Mouse (Mus musculus) gastrocnemius, adult 2 months (tissue): ENCODE data around the gene Hic2. TPM values are rescaled to one million over a fixed set of nuclear protein-coding genes. Genes with fewer than 3 reads are reported as not detected.

Experiments
- DNase-seq: peaks from one replicate; pipeline ENCODE4 v3.0.0; 2022
- H3K27ac ChIP-seq: fragments of 200-600 bp; 2 replicates; pipeline ENCODE4 v1.8.1; 2022; ENCODE audit warnings: mild to moderate bottlenecking
- H3K4me3 ChIP-seq: fragments of 200-600 bp; 2 replicates; pipeline ENCODE4 v1.8.1; 2022; ENCODE audit warnings: mild to moderate bottlenecking, moderate library complexity
- CTCF ChIP-seq: fragments of 200-600 bp; IDR thresholded peaks from 2 replicates; pipeline ENCODE4 v1.8.1; 2022; ENCODE audit warnings: antibody characterized with exemption, mild to moderate bottlenecking, moderate library complexity
- intact Hi-C: fragments of 180-260 bp; cut with DNase I; formaldehyde crosslinking; loops from one replicate; pipeline ENCODE4 v1.15.1; 2025
- total RNA-seq, 2 experiments: library from RNA; stranded (reverse); gene quantifications; 2 replicates each; pipeline ENCODE4 v1.2.3; 2021

The Hic2 gene
- total RNA-seq, 2 experiments from 2014 or later, result 1.1 to 1.8 TPM

GRCm38 (mm10) chr16:17300818-17301217 is 67.4 kb downstream of the Hic2 start:
- intact Hi-C loops, result no loop called here
- DNase-seq, result no peak
- TF ChIP-seq CTCF, result no peak
- Histone ChIP-seq H3K27ac (no peak overlapping the region), H3K4me3 (no peak overlapping the region)

- no peak overlapping the region for H3K4me3 ChIP-seq
- no peak for DNase-seq
- TF ChIP-seq CTCF, result no peak
- intact Hi-C loops, result no loop called here
- no peak overlapping the region for H3K27ac ChIP-seq
These were observed 70.3 kb downstream of the Hic2 start for GRCm38 (mm10) chr16:17303521-17304245.

GRCm38 (mm10) chr16:17307461-17307860 is 74.1 kb downstream of the Hic2 start:
- DNase-seq, result no peak
- no peak overlapping the region for H3K4me3 ChIP-seq
- no peak overlapping the region for H3K27ac ChIP-seq
- no peak for TF ChIP-seq CTCF
- intact Hi-C loops, result no loop called here

- intact Hi-C loops, result no loop called here
- H3K4me3 ChIP-seq, result no peak overlapping the region
- DNase-seq, result no peak
- no peak overlapping the region for H3K27ac ChIP-seq
- no peak for TF ChIP-seq CTCF
These were observed 75.7 kb downstream of the Hic2 start for GRCm38 (mm10) chr16:17309036-17309435.

- H3K27ac ChIP-seq, result no peak overlapping the region
- no peak for TF ChIP-seq CTCF
- no peak for DNase-seq
- intact Hi-C loops, result no loop called here
- H3K4me3 ChIP-seq, result no peak overlapping the region
These were observed 79.2 kb downstream of the Hic2 start for GRCm38 (mm10) chr16:17312531-17312930.

Other genes with a start within 250 kb of the Hic2 start
- 1 to 10 TPM in 1 of 2 experiments, under 1 TPM in 1; 0.43 to 1.5 TPM for gene Ypel1, start 163.9 kb upstream of the Hic2 start, total RNA-seq
- gene Ppil2, start 122.3 kb upstream of the Hic2 start, total RNA-seq, result 10 to 100 TPM; 27.6 to 31.4 TPM
- gene 2610318N02Rik, start 108.4 kb upstream of the Hic2 start, total RNA-seq, result not detected
- gene Sdf2l1, start 101.2 kb upstream of the Hic2 start, total RNA-seq, result 1 to 10 TPM; 4.3 to 8.0 TPM
- gene Ydjc, start 89.0 kb upstream of the Hic2 start, total RNA-seq, result under 1 TPM in 1 of 2 experiments, not detected in 1; 0.31 TPM
- gene Ccdc116, start 86.3 kb upstream of the Hic2 start, total RNA-seq, result under 1 TPM in 1 of 2 experiments, not detected in 1; 0.11 TPM
- gene Ube2l3, start 30.9 kb upstream of the Hic2 start, total RNA-seq, result 100 to 1,000 TPM; 143 to 150 TPM
- under 1 TPM in 1 of 2 experiments, not detected in 1; 0.05 TPM for gene Rimbp3, start 25.0 kb upstream of the Hic2 start, total RNA-seq
- 1 to 10 TPM in 1 of 2 experiments, under 1 TPM in 1; 0.92 to 1.7 TPM for gene Tmem191c, start 42.5 kb downstream of the Hic2 start, total RNA-seq
- gene Serpind1, start 97.8 kb downstream of the Hic2 start, total RNA-seq, result under 1 TPM; 0.15 to 0.28 TPM
- 10 to 100 TPM; 18.4 to 25.0 TPM for gene Snap29, start 172.4 kb downstream of the Hic2 start, total RNA-seq
- 10 to 100 TPM; 20.2 to 24.3 TPM for gene Pi4ka, start 172.7 kb downstream of the Hic2 start, total RNA-seq
- 10 to 100 TPM; 21.6 to 28.3 TPM for gene Crkl, start 218.4 kb downstream of the Hic2 start, total RNA-seq